Mouse (Mus musculus) activated CD4-positive, CD25-positive, alpha-beta regulatory T cell, adult 9 weeks (primary cell): ENCODE data around the gene Vmn2r77. TPM values are rescaled to one million over a fixed set of nuclear protein-coding genes. Genes with fewer than 3 reads are reported as not detected.

ENCODE experiments used
- polyA plus RNA-seq: library from polyadenylated mRNA; unstranded; fragments of 100-300 nt; shearing (Covaris generic); gene quantifications from one replicate; pipeline ENCODE4 v1.2.1, GENCODE M21; 2017

Gene Vmn2r77
- polyA plus RNA-seq, result not detected

GRCm38 (mm10) chr7:86794727-86795126 is at the start of gene Vmn2r77:
Gene Vmn2r77 (plus strand): TSS chr7:86795027.

GRCm38 (mm10) chr7:86775617-86776325 is 19.1 kb upstream of the Vmn2r77 start, which contains the start of gene Folh1:
Gene Folh1 (minus strand): TSS chr7:86775943.

Other genes starting within 250 kb of the Vmn2r77 start
- not detected for gene Olfr295, start 211.2 kb upstream of the Vmn2r77 start, polyA plus RNA-seq
- gene Olfr294, start 178.4 kb upstream of the Vmn2r77 start, polyA plus RNA-seq, result not detected
- gene Olfr293, start 146.0 kb upstream of the Vmn2r77 start, polyA plus RNA-seq, result not detected
- not detected for gene Olfr292, start 106.7 kb upstream of the Vmn2r77 start, polyA plus RNA-seq
- gene Folh1, start 19.1 kb upstream of the Vmn2r77 start, polyA plus RNA-seq, result not detected
- gene Vmn2r78, start 120.1 kb downstream of the Vmn2r77 start, polyA plus RNA-seq, result not detected
- 0.09 TPM for gene Vmn2r79, start 201.1 kb downstream of the Vmn2r77 start, polyA plus RNA-seq